Mouse (Mus musculus): ENCODE measurements around the gene Tshb. TPM values are rescaled to one million over a fixed set of nuclear protein-coding genes. Genes with fewer than 3 reads are reported as not detected.
A peak's percentile ranks its signal among the peaks of the same experiment; 100 is the strongest.

Gene Tshb
- polyA plus RNA-seq (2015; fragmentation: Nextera tagmentation; extraction: Ambion mirVana) = 0.24 and 0.48 TPM in 2 replicates

DNA sequence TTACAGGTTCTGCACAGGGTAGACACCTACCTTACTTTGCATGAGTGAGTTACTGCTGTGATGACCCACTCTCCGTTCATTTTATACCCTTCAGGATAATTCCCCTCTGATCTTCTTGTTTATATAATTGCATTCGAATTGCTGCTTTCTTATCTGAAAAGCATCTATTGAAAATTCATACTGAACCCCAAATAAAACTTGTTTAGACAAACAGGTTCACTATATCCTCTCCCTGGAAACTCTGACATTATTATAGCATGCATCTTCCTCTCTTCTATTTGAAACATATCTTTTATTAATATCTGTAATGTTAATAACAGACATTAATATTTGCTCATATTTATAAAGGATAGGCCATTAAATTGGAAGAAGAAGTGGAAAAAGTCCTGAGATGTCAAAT is at the start of gene Tshb:
Gene Tshb, minus strand, starts transcription at position 101 of the 400 bp plus-strand sequence.
- H3K9ac ChIP-seq (replicated peaks; ENCODE audit: low read depth, low read length) = no peak within 1 kb of the TSS
- ATAC-seq = no peak
- no peak within 1 kb of the TSS for H3K4me2 ChIP-seq (ENCODE audit: low read length)
- no peaks in the 10 kb centered on the region for H3K27me3 ChIP-seq (replicated peaks; ENCODE audit: control insufficient read depth, insufficient read depth, low read length)
- WGBS = 73% methylated on average over 2 of the region's 2 CpGs
- H3K9me3 ChIP-seq (ENCODE audit: control insufficient read depth, low read length) = no peaks in the 10 kb centered on the region
- no peak within 1 kb of the TSS for H3K27ac ChIP-seq (ENCODE audit: low read length)
- no peaks in the 10 kb centered on the region for H3K4me1 ChIP-seq (replicated peaks; ENCODE audit: control insufficient read depth, insufficient read depth, low read length)
- no peak within 1 kb of the TSS for H3K4me3 ChIP-seq (replicated peaks; ENCODE audit: low read length)
- no peaks in the 10 kb centered on the region for H3K36me3 ChIP-seq (ENCODE audit: control insufficient read depth, insufficient read depth)

DNA sequence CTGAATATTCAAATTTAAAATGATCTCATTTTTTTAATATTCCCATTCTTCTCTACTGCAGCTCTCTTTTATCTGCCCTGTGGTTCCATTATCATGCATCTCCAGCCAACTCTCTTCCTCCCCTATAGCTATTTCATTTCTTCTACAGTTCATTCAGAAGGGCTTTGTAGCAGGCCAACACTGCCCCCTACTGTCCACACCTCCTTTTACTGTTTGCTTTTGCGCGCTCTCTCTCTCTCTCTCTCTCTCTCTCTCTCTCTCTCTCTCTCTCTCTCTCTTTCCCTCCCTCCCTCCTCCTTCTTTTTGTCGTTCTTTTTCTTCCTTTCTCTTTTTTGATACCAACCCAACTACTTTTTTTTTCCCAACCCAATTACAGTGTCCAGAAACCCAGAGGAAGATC is 21.4 kb upstream of the Tshb start:
- Histone ChIP-seq H3K4me3 (replicated peaks; ENCODE audit: low read length) (no peak overlapping the region), H3K36me3 (ENCODE audit: control insufficient read depth, insufficient read depth) (no peaks in the 10 kb centered on the region), H3K9me3 (ENCODE audit: control insufficient read depth, low read length) (no peaks in the 10 kb centered on the region), H3K27me3 (replicated peaks; ENCODE audit: control insufficient read depth, insufficient read depth, low read length) (no peaks in the 10 kb centered on the region), H3K4me2 (ENCODE audit: low read length) (no peak overlapping the region), H3K4me1 (replicated peaks; ENCODE audit: control insufficient read depth, insufficient read depth, low read length) (no peaks in the 10 kb centered on the region), H3K27ac (ENCODE audit: low read length) (no peak overlapping the region), H3K9ac (replicated peaks; ENCODE audit: low read depth, low read length) (no peak overlapping the region)
- WGBS = 6% methylated on average over 3 of the region's 3 CpGs
- ATAC-seq = peak; percentile 63

DNA sequence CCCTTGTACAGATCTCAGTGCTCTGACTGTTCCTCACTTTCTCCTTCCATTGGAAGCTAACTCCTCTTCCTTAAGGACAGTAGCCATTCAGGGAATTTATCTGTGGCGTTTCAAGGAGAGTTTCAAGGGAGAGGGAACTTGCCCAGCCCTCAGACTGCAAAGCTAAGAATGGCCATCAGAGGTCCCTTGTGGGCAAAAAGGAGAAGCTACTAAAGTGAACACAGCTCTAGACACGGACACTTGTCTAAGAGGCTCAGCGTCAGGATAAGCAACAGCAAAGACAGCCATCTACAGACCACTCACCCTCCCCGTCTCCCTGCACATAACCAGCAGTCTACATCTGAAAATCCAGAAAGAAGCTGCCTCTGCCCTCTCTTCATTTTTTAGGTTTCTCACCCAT is 4.9 kb upstream of the Tshb start:
- H3K27me3 ChIP-seq (replicated peaks; ENCODE audit: control insufficient read depth, insufficient read depth, low read length) = no peaks in the 10 kb centered on the region
- H3K4me1 ChIP-seq (replicated peaks; ENCODE audit: control insufficient read depth, insufficient read depth, low read length) = no peaks in the 10 kb centered on the region
- H3K4me3 ChIP-seq (replicated peaks; ENCODE audit: low read length) = no peak overlapping the region
- ATAC-seq = no peak
- 43% methylated on average over 4 of the region's 4 CpGs for WGBS
- no peak overlapping the region for H3K27ac ChIP-seq (ENCODE audit: low read length)
- H3K9me3 ChIP-seq (ENCODE audit: control insufficient read depth, low read length) = no peaks in the 10 kb centered on the region
- H3K9ac ChIP-seq (replicated peaks; ENCODE audit: low read depth, low read length) = no peak overlapping the region
- no peak overlapping the region for H3K4me2 ChIP-seq (ENCODE audit: low read length)
- H3K36me3 ChIP-seq (ENCODE audit: control insufficient read depth, insufficient read depth) = no peaks in the 10 kb centered on the region

DNA sequence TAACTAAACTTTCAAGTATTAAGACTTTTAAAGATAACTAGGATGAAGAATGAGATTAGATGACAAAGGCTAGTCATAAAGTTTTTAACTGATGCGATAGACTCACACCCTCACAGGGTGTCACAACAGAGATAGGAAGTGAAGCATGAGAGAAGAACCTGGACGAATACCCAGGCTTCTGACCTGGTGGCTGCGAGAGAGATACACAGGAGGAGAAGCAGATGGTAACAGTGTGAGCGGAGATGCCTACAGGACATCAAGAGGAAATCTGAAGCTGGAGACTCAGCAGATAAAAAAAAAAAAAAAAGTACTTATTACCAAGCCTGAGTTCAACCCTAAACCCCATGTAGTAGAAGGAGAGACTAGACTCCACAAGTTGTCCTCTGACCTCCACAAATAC is 9.5 kb downstream of the Tshb start:
- Histone ChIP-seq H3K9ac (replicated peaks; ENCODE audit: low read depth, low read length) (no peak overlapping the region), H3K4me1 (replicated peaks; ENCODE audit: control insufficient read depth, insufficient read depth, low read length) (no peaks in the 10 kb centered on the region), H3K4me2 (ENCODE audit: low read length) (no peak overlapping the region), H3K4me3 (replicated peaks; ENCODE audit: low read length) (no peak overlapping the region), H3K9me3 (ENCODE audit: control insufficient read depth, low read length) (no peaks in the 10 kb centered on the region), H3K36me3 (ENCODE audit: control insufficient read depth, insufficient read depth) (no peaks in the 10 kb centered on the region), H3K27me3 (replicated peaks; ENCODE audit: control insufficient read depth, insufficient read depth, low read length) (no peaks in the 10 kb centered on the region), H3K27ac (ENCODE audit: low read length) (no peak overlapping the region)
- WGBS = 92% methylated on average over 4 of the region's 4 CpGs
- ATAC-seq = no peak

DNA sequence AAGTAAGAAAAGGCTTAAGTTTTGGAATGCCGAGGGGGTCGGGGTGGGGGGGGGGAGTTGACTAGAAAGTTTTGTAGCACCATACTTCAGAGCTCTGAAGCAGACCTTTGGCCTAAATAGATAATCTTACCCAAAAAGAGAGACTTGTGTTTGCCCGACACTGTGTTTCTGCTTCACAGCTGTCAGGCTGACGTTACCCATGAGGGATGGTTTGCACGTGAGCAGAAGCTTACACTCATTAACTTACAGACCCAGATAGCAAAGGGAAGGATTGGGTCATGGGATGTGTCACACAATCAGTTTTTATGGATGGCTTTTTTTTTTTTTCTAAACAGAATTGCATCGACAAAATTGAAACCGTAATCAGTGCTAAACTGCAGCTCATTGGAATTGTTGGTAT is 17.7 kb downstream of the Tshb start:
- no peak for ATAC-seq

DNA sequence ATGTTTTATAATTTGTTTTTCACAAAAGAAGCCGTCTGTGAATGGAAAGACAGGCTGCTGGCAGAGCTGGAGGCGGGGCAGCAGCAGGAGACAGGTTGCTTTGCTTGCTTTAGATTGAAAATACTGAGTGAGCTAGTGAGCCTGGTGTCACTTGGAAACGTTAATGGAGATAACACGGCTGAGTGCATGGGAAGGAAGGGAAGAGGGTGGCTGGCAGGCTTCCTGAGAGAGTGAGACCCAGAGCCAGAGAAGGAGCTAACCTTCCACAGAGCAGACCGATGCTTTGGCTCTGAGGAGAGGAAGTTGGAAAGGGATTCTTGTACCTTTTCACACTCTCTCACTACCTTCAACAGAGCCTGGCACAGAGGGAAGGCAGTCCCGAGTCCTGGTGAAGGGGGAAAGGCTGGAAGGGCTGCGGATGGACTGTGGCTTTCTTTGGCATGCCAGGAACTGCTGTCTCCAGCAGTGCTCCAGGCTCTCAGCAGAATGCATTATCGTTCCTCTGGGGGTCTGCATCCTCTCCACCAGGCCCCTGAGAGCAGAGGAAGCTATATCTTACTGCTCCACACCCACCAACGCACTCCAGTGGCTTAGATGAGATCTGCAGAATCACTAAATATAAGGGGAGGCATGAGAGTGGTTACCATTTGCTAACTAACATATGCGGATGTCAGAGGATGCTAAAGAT is 18.7 kb downstream of the Tshb start:
- Histone ChIP-seq H3K9ac (replicated peaks; ENCODE audit: low read depth, low read length) (no peak overlapping the region), H3K4me2 (ENCODE audit: low read length) (no peak overlapping the region), H3K27ac (ENCODE audit: low read length) (peak overlapping the region; percentile 76), H3K27me3 (replicated peaks; ENCODE audit: control insufficient read depth, insufficient read depth, low read length) (no peaks in the 10 kb centered on the region), H3K4me1 (replicated peaks; ENCODE audit: control insufficient read depth, insufficient read depth, low read length) (peaks cover 15% of the 10 kb centered on the region), H3K36me3 (ENCODE audit: control insufficient read depth, insufficient read depth) (no peaks in the 10 kb centered on the region; the same call in 1 of the 2 replicates), H3K9me3 (ENCODE audit: control insufficient read depth, low read length) (no peaks in the 10 kb centered on the region), H3K4me3 (replicated peaks; ENCODE audit: low read length) (no peak overlapping the region)
- ATAC-seq = peak; percentile 87
- 31% methylated on average over 10 of the region's 10 CpGs for WGBS

More for the DNA sequence above, 17.7 kb downstream of the Tshb start:
- H3K36me3 ChIP-seq (ENCODE audit: control insufficient read depth, insufficient read depth) = no peaks in the 10 kb centered on the region; the same call in 1 of the 2 replicates
- H3K9me3 ChIP-seq (ENCODE audit: control insufficient read depth, low read length) = no peaks in the 10 kb centered on the region
- no peak overlapping the region for H3K4me2 ChIP-seq (ENCODE audit: low read length)
- WGBS = 93% methylated on average over 7 of the region's 7 CpGs
- H3K9ac ChIP-seq (replicated peaks; ENCODE audit: low read depth, low read length) = no peak overlapping the region
- H3K4me3 ChIP-seq (replicated peaks; ENCODE audit: low read length) = no peak overlapping the region
- H3K27ac ChIP-seq (ENCODE audit: low read length) = no peak overlapping the region
- no peaks in the 10 kb centered on the region for H3K27me3 ChIP-seq (replicated peaks; ENCODE audit: control insufficient read depth, insufficient read depth, low read length)
- peaks cover 15% of the 10 kb centered on the region for H3K4me1 ChIP-seq (replicated peaks; ENCODE audit: control insufficient read depth, insufficient read depth, low read length)

DNA sequence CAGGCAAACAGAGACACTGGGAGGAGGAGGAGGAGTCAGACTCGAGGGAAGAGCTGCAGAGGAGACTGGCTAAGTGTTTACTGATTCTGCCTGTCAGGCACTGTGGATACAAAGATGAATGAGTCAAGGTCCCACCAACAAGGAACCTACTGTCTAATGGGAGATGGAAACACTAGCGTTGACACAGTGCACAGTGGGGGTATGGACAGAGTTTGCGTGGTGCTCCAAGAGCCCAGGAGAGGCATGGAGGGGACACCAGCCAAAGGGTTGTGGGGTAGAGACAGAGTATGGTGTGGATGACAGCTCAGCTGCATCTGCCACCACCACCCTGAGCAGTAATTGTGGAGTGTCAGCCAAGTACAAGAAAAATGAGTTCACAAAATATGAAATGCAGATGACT is 20.1 kb downstream of the Tshb start:
- H3K9ac ChIP-seq (replicated peaks; ENCODE audit: low read depth, low read length) = no peak overlapping the region
- no peak overlapping the region for H3K4me3 ChIP-seq (replicated peaks; ENCODE audit: low read length)
- no peaks in the 10 kb centered on the region for H3K9me3 ChIP-seq (ENCODE audit: control insufficient read depth, low read length)
- peak overlapping the region; percentile 13; the same call in 1 of the 2 replicates for H3K27ac ChIP-seq (ENCODE audit: low read length)
- 54% methylated on average over 3 of the region's 3 CpGs for WGBS
- H3K4me1 ChIP-seq (replicated peaks; ENCODE audit: control insufficient read depth, insufficient read depth, low read length) = peaks cover 15% of the 10 kb centered on the region
- ATAC-seq = no peak
- H3K27me3 ChIP-seq (replicated peaks; ENCODE audit: control insufficient read depth, insufficient read depth, low read length) = no peaks in the 10 kb centered on the region
- H3K36me3 ChIP-seq (ENCODE audit: control insufficient read depth, insufficient read depth) = no peaks in the 10 kb centered on the region; the same call in 1 of the 2 replicates
- no peak overlapping the region for H3K4me2 ChIP-seq (ENCODE audit: low read length)

DNA sequence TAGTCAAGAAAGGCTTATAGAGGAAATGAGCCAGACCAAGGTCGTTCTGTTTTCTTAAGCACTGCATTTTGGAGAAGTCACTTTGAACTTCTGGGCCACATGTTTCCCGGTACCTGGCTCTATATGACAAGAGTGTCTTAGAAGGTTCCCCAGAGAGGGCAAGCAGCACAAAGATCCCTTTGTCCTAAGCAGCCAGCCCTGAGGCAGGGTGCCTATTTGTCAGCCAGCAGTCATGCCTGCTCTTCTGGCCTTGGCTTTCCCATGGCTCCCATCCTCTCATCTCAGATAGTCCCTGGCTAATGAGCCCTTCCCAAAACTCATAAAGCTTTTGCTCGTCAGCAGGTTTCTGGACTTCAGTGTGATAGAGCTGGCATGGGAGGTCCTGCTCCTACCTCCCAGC is 22.3 kb downstream of the Tshb start:
- Histone ChIP-seq H3K9me3 (ENCODE audit: control insufficient read depth, low read length) (no peaks in the 10 kb centered on the region), H3K27ac (ENCODE audit: low read length) (no peak overlapping the region), H3K27me3 (replicated peaks; ENCODE audit: control insufficient read depth, insufficient read depth, low read length) (no peaks in the 10 kb centered on the region), H3K4me3 (replicated peaks; ENCODE audit: low read length) (no peak overlapping the region), H3K36me3 (ENCODE audit: control insufficient read depth, insufficient read depth) (no peaks in the 10 kb centered on the region), H3K4me2 (ENCODE audit: low read length) (no peak overlapping the region), H3K4me1 (replicated peaks; ENCODE audit: control insufficient read depth, insufficient read depth, low read length) (peaks cover 15% of the 10 kb centered on the region), H3K9ac (replicated peaks; ENCODE audit: low read depth, low read length) (no peak overlapping the region)
- WGBS = 76% methylated on average over 3 of the region's 3 CpGs
- no peak for ATAC-seq

DNA sequence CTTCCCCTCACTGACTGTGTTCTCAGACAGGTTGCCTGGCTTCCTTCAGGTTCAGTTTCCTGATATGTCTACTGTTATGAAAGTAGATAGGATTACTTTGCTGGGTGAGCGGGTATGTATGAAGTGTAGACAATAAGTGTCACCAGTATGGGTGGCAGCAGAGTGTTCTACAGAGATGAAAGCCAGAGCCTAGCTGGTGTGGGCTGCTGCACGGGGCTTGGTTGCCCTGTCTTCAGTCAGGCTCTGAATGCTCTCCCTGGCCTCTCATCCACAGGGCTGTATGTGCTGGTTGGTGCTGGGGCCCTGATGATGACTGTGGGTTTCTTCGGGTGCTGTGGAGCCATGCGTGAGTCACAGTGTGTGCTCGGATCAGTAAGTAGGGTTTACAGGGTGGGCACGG is 25.5 kb downstream of the Tshb start:
- Histone ChIP-seq H3K36me3 (ENCODE audit: control insufficient read depth, insufficient read depth) (0 out of 2 replicates have a peak, but pooled peaks cover 3% of the 10 kb centered on the region), H3K27ac (ENCODE audit: low read length) (no peak overlapping the region), H3K4me1 (replicated peaks; ENCODE audit: control insufficient read depth, insufficient read depth, low read length) (no peaks in the 10 kb centered on the region), H3K9ac (replicated peaks; ENCODE audit: low read depth, low read length) (no peak overlapping the region), H3K9me3 (ENCODE audit: control insufficient read depth, low read length) (no peaks in the 10 kb centered on the region), H3K4me3 (replicated peaks; ENCODE audit: low read length) (no peak overlapping the region), H3K27me3 (replicated peaks; ENCODE audit: control insufficient read depth, insufficient read depth, low read length) (no peaks in the 10 kb centered on the region), H3K4me2 (ENCODE audit: low read length) (no peak overlapping the region)
- 82% methylated on average over 6 of the region's 6 CpGs for WGBS
- ATAC-seq = no peak; the same call in 1 of the 2 replicates

Data from forebrain, embryonic 16.5 days (tissue).